Mouse (Mus musculus) heart, adult 2 months (tissue): ENCODE measurements around the gene 2610301B20Rik.

ENCODE experiments used
- CTCF ChIP-seq: fragments of 200-600 bp; IDR thresholded peaks from 2 replicates; pipeline ENCODE4 v1.8.1; 2022; ENCODE audit warnings: antibody characterized with exemption, mild to moderate bottlenecking, moderate library complexity
- EP300 ChIP-seq: fragments of 200-500 bp; IDR thresholded peaks from 2 replicates; pipeline ENCODE4 v1.6.1; 2011; ENCODE audit warnings: low read depth, low read length, control low read depth; ENCODE audit not compliant: insufficient read depth
- POLR2A ChIP-seq: fragments of 200-500 bp; IDR thresholded peaks from 2 replicates; pipeline ENCODE4 v1.6.1; 2011; ENCODE audit warnings: mild to moderate bottlenecking, low read depth, low read length, control low read depth; ENCODE audit not compliant: insufficient read depth

GRCm38 (mm10) chr4:10877057-10877456 lies 2.8 kb downstream of the 2610301B20Rik start:
- TF ChIP-seq CTCF (no peak), EP300 (no peak), POLR2A (no peak)
